Mouse (Mus musculus) mouse embryonic stem cell (cell line): ENCODE data around the gene Isoc2b.

ENCODE experiments used
- in situ Hi-C, 2 experiments: fragments of 300-500 bp; cut with MboI; formaldehyde crosslinking; loops; 1 replicate in 1 of 2; 3 replicates in 1 of 2; pipeline ENCODE4 v1.14.3; 2019 to 2020; ENCODE audit warnings: low sequenced_read_pairs in 2 of 2, low pct_unique_long_range_greater_than_20kb in 1 of 2, mixed read lengths in 1 of 2; ENCODE audit not compliant: unreplicated experiment in 1 of 2

Isoc2b gene

DNA sequence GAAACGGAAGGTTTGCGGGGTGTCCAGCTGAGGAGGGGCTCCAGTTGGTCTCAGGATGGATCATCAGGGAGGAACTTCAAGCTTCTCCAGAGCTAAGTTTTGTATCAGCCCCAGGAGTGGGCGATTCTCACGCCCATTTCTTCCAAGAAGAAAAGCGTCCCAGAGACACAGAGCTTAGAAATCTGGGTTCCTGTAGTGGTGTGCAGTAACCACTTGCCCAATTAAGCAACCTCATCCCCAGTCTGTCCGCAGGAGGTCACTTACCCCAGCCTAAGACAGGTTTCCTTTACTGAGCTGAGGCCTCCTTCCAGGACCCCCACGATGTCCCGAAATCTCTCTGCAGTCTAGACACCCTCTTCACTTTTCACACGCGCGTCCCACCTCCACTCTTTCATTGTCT lies 7.2 kb upstream of the Isoc2b start:
- in situ Hi-C loops = no loop called here

DNA sequence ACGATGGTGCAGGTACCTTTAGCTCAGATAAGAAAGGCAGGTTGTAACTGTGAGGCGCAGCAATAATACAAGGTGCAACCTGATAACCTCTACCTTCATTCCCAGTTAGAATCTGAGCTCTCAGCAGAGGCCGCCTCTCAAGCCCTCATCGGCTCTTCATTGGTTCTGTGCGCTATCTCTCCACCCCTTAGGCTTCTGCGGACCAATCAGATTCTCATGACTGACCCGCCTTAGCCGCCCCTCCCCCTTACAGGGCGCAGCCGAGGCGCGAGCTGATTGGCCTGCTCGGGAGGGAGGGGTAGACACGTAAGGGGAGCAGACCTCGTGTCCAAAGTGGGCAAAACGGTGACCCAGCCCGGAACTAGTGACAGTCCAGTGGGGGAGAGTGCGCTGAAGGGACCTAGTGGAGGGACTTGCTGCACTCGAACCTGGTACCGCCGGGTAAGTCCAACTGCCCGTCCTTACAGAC lies 6.7 kb upstream of the Isoc2b start, which contains the start of gene Isoc2a:
TSS of gene Isoc2a (plus strand) at position 401 of the 469 bp plus-strand sequence.
- in situ Hi-C loops = no loop called here

DNA sequence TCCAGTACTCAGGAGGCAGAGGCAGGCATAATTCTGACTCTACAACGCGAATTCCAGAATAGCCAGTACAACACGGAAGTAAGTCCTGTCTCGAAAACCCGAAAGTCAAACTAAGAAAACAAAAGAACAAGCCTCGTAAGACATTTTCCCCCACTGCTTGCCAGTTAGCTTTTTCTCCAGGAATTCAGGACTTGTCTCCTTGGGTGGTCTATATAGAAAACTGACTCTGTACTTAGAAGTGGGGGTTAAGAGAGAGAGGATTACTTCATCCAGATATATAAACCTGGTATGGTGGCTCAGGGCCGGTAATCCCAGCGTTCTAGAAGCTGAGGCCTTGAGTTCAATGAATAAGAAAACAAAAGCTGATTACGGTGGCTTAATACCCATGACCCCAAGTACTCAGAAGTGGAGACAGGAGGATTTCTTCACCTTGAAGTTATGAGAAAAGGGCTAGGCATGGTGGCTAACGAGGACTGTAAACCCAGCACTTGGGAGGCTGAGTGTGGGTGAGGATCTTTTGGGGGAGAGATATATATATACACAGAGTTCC lies 3.4 kb downstream of the Isoc2b start:
- in situ Hi-C loops = no loop called here

GRCm38 (mm10) chr7:4865579-4866493 lies 4.2 kb downstream of the Isoc2b start:
- in situ Hi-C loops = no loop called here

DNA sequence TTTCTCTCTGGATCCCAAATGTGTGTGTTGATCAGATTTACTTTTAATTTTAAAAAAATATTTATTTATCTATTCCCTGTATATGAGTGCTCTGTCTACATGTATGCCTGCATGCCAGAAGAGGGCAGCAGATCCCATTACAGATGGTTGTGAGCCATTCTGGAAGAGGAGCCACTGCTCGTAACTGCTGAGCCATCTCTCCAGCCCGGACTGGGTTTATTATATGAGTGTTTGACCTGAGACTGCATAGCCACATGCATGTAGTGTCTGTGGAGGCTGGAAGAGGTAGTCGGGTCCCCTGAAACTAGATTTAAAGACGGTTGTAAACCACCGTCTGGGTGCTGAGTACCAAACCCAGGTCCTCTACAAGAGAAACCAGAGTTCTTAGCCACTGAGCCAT lies 5.0 kb downstream of the Isoc2b start:
- in situ Hi-C loops = no loop called here

GRCm38 (mm10) chr7:4864130-4864845 lies 5.8 kb downstream of the Isoc2b start:
- in situ Hi-C loops = loop anchor here in 1 of 2 experiments (5.0 kb wide), 1 partner anchor 33 kb away; no protein-coding TSS in a partner anchor

DNA sequence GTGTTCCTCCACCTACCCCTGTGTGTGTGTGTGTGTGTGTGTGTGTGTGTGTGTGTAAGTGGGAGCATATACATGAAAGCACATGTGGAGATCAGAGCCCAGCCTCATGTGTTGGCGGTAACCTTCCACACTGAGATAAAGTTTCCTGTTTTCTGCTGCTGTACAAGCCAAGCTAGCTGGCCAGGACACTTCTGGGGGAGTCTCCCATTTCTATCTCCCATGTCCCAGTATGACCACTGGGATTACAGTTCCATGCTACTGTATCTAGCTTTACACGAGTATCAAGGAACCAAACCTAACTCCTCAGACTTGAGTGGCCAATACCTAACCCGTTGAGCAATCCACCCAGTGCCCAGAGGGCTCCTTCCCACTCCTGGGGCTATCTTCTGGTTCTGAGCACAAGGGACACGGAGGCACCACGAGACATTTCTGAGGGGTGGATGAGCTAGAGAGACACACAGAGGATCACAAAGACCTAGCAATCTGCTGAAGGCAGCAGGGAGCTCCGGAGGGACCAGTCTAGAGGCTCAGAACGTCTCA lies 6.4 kb downstream of the Isoc2b start:
- in situ Hi-C loops = loop anchor here in 1 of 2 experiments (5.0 kb wide), 1 partner anchor 34 kb away; no protein-coding TSS in a partner anchor

- in situ Hi-C loops = loop anchor here in 1 of 2 experiments (5.0 kb wide), 1 partner anchor 34 kb away; no protein-coding TSS in a partner anchor
Observed at GRCm38 (mm10) chr7:4863041-4863440, 7.0 kb downstream of the Isoc2b start.

GRCm38 (mm10) chr7:4860926-4861325 lies 9.1 kb downstream of the Isoc2b start:
- in situ Hi-C loops = loop anchor here in 1 of 2 experiments (5.0 kb wide), 1 partner anchor 36 kb away; no protein-coding TSS in a partner anchor

DNA sequence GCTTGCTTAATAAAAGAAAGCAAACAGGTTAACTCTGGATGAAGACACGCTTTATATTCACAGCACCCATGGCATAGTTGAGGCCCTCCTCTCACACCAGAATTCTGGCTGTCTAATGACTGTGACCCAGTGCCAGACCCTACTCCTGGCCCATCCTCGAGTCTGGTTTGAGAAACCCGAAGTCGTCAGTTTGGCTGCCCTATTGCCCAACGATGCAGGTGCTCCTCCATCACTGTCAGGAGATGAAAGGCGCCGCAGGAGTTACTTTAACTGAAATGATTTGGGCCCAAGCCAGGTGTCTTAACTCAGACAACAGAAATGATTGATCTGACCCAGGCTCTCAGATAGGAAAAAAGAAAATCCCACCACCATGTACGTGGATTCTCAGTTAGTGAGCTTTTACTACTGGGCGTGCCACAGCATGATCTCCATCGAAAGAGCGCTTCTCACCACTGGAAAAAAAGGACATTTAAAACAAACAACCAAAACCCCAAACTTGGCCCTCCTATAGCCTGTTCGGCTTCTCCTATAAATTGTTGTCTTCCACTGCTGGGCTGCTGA lies 10.6 kb downstream of the Isoc2b start:
- in situ Hi-C loops = no loop called here

DNA sequence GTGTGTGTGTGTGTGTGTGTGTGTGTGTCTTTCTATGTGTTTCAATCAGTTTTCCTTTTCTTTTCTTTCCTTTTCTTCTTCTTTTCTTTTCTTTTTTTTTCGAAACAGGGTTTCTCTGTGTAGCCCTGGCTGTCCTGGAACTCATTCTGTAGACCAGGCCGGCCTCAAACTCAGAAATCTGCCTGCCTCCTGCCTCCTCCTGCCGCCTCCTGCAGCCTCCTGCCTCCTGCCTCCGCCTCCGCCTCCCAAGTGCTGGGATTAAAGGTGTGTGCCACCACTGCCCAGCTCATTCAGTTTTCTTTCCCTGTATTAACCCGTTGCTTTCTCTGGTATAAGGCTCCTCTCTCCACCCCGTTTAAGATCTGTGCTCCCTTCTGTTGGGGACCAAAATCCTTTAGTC lies 12.7 kb downstream of the Isoc2b start:
- in situ Hi-C loops = no loop called here

DNA sequence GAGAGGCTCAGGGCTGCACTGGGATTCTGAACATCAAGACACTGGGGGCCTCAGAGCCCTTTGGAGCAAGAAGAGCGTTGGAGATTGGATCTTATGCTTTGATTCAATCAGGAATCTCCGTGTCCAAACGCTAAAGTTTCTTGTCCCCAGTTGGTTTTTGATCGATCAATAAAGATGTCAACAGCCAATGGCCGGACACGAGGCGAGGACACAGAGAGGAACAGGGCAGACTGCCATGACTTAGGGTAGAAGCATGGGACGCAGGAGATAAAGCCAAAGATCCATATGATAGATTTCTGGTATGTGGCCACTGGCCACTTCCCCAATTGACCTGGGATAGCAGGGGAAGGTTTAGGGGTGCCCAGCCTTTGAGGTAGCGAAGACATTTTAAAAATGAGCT lies 13.6 kb downstream of the Isoc2b start:
- in situ Hi-C loops = no loop called here

GRCm38 (mm10) chr7:4853613-4854012 lies 16.4 kb downstream of the Isoc2b start:
- in situ Hi-C loops = no loop called here

- in situ Hi-C loops = no loop called here
Observed at GRCm38 (mm10) chr7:4851315-4851688, 18.8 kb downstream of the Isoc2b start.

GRCm38 (mm10) chr7:4850621-4851314 lies 19.3 kb downstream of the Isoc2b start:
- in situ Hi-C loops = no loop called here

DNA sequence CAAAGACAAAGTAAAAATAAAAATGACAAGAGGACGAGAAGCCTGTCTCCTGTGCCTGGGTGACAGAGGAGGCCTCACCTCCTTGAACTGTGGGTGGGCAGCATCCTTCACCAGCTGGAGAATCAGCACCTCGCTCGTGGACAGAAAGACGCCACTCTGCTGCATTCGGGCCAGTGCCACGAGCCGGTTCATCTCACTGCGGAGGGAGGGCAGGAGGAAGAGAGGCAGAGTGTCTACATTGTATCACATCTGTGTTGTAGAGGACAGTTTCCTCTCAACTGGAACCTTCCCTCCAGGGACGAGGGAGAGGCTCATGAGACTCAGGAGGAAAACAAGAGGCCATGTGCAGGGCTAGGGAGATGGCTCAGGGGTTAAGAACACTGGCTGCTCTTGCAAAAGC lies 20.7 kb downstream of the Isoc2b start:
- in situ Hi-C loops = no loop called here

DNA sequence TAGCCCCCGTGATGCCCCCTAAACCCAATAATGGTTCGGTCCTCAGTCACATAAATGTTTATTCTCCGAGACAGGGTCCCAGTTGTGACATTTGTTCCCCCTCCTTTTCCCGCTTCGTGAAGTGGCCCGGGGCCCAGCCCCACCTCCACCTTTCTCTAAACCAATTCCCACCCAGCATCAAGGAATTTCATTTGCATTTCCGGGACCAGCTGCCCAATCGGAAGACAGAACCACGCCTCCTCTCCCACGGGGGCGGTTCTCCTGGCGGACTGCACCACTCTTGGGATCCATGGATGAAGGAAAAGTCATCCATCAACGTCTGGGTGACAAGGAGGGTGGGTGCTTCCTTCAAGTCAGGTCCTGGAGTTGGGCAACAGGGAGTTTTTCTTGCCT lies 25.1 kb downstream of the Isoc2b start:
- in situ Hi-C loops = no loop called here
